Mouse (Mus musculus): ENCODE measurements around the gene Zdhhc5.
"Not testable (repeated sequence)": the region's sequence is repeated elsewhere in the genome, so short reads cannot be mapped to it uniquely, and the experiment has no call there.

The Zdhhc5 gene

GRCm38 (mm10) chr2:84735346-84735920 is 20.5 kb upstream of the Zdhhc5 start:
- in situ Hi-C loops (cut with MboI; ENCODE audit: low sequenced_read_pairs), result no loop called here

GRCm38 (mm10) chr2:84734919-84735318 is 19.9 kb upstream of the Zdhhc5 start:
- in situ Hi-C loops (cut with MboI; ENCODE audit: low sequenced_read_pairs), result no loop called here

GRCm38 (mm10) chr2:84734351-84734864 is 19.4 kb upstream of the Zdhhc5 start:
- in situ Hi-C loops (cut with MboI; ENCODE audit: low sequenced_read_pairs), result no loop called here

GRCm38 (mm10) chr2:84733579-84734300 is 18.8 kb upstream of the Zdhhc5 start, which contains the start of gene Ypel4:
Ypel4 (plus strand) TSS chr2:84734058.
- in situ Hi-C loops (cut with MboI; ENCODE audit: low sequenced_read_pairs), result no loop called here

GRCm38 (mm10) chr2:84732394-84732793 is 17.4 kb upstream of the Zdhhc5 start:
- in situ Hi-C loops (cut with MboI; ENCODE audit: low sequenced_read_pairs), result no loop called here

- in situ Hi-C loops (cut with MboI; ENCODE audit: low sequenced_read_pairs), result no loop called here
These were observed 16.2 kb upstream of the Zdhhc5 start for GRCm38 (mm10) chr2:84731206-84731605.

- in situ Hi-C loops (cut with MboI; ENCODE audit: low sequenced_read_pairs), result not testable (repeated sequence)
These were observed 13.2 kb upstream of the Zdhhc5 start for GRCm38 (mm10) chr2:84728191-84728590.

- in situ Hi-C loops (cut with MboI; ENCODE audit: low sequenced_read_pairs), result no loop called here
These were observed 12.3 kb upstream of the Zdhhc5 start, which contains the start of gene Clp1 for GRCm38 (mm10) chr2:84727172-84727858. Clp1 (minus strand) TSS chr2:84727350.

- in situ Hi-C loops (cut with MboI; ENCODE audit: low sequenced_read_pairs), result no loop called here
These were observed 11.7 kb upstream of the Zdhhc5 start for GRCm38 (mm10) chr2:84726716-84727115.

GRCm38 (mm10) chr2:84725770-84726169 is 10.8 kb upstream of the Zdhhc5 start:
- in situ Hi-C loops (cut with MboI; ENCODE audit: low sequenced_read_pairs), result no loop called here

- in situ Hi-C loops (cut with MboI; ENCODE audit: low sequenced_read_pairs), result loop anchor here (25.0 kb wide), 1 partner anchor 313 kb away; the partner anchor contains the start of genes P2rx3, Ssrp1 and Tnks1bp1
These were observed 8.9 kb upstream of the Zdhhc5 start for GRCm38 (mm10) chr2:84723856-84724255.

GRCm38 (mm10) chr2:84721182-84721581 is 6.2 kb upstream of the Zdhhc5 start:
- in situ Hi-C loops (cut with MboI; ENCODE audit: low sequenced_read_pairs), result loop anchor here (25.0 kb wide), 1 partner anchor 316 kb away; the partner anchor contains the start of genes P2rx3, Ssrp1 and Tnks1bp1

- in situ Hi-C loops (cut with MboI; ENCODE audit: low sequenced_read_pairs), result loop anchor here (25.0 kb wide), 1 partner anchor 317 kb away; the partner anchor contains the start of genes P2rx3, Ssrp1 and Tnks1bp1
These were observed 5.7 kb upstream of the Zdhhc5 start for GRCm38 (mm10) chr2:84720718-84721117.

- in situ Hi-C loops (cut with MboI; ENCODE audit: low sequenced_read_pairs), result loop anchor here (25.0 kb wide), 1 partner anchor 320 kb away; the partner anchor contains the start of genes P2rx3, Ssrp1 and Tnks1bp1
These were observed 2.4 kb upstream of the Zdhhc5 start for GRCm38 (mm10) chr2:84717357-84717756.

GRCm38 (mm10) chr2:84716423-84717355 is 1.7 kb upstream of the Zdhhc5 start:
- in situ Hi-C loops (cut with MboI; ENCODE audit: low sequenced_read_pairs), result loop anchor here (25.0 kb wide), 1 partner anchor 321 kb away; the partner anchor contains the start of genes P2rx3, Ssrp1 and Tnks1bp1

- in situ Hi-C loops (cut with MboI; ENCODE audit: low sequenced_read_pairs), result loop anchor here (25.0 kb wide), 1 partner anchor 322 kb away; the partner anchor contains the start of genes P2rx3, Ssrp1 and Tnks1bp1
These were observed 782 bp upstream of the Zdhhc5 start for GRCm38 (mm10) chr2:84715562-84716361.

GRCm38 (mm10) chr2:84714422-84714810 is 564 bp downstream of the Zdhhc5 start:
- in situ Hi-C loops (cut with MboI; ENCODE audit: low sequenced_read_pairs), result loop anchor here (25.0 kb wide), 1 partner anchor 323 kb away; the partner anchor contains the start of genes P2rx3, Ssrp1 and Tnks1bp1

GRCm38 (mm10) chr2:84711898-84712297 is 3.1 kb downstream of the Zdhhc5 start:
- in situ Hi-C loops (cut with MboI; ENCODE audit: low sequenced_read_pairs), result loop anchor here (25.0 kb wide), 1 partner anchor 325 kb away; the partner anchor contains the start of genes P2rx3, Ssrp1 and Tnks1bp1

- in situ Hi-C loops (cut with MboI; ENCODE audit: low sequenced_read_pairs), result loop anchor here (25.0 kb wide), 1 partner anchor 330 kb away; the partner anchor contains the start of genes P2rx3, Ssrp1 and Tnks1bp1
These were observed 7.5 kb downstream of the Zdhhc5 start for GRCm38 (mm10) chr2:84707523-84707922.
